Mouse (Mus musculus): Measurements from ENCODE around the gene Tmem104.

Tmem104 gene

DNA sequence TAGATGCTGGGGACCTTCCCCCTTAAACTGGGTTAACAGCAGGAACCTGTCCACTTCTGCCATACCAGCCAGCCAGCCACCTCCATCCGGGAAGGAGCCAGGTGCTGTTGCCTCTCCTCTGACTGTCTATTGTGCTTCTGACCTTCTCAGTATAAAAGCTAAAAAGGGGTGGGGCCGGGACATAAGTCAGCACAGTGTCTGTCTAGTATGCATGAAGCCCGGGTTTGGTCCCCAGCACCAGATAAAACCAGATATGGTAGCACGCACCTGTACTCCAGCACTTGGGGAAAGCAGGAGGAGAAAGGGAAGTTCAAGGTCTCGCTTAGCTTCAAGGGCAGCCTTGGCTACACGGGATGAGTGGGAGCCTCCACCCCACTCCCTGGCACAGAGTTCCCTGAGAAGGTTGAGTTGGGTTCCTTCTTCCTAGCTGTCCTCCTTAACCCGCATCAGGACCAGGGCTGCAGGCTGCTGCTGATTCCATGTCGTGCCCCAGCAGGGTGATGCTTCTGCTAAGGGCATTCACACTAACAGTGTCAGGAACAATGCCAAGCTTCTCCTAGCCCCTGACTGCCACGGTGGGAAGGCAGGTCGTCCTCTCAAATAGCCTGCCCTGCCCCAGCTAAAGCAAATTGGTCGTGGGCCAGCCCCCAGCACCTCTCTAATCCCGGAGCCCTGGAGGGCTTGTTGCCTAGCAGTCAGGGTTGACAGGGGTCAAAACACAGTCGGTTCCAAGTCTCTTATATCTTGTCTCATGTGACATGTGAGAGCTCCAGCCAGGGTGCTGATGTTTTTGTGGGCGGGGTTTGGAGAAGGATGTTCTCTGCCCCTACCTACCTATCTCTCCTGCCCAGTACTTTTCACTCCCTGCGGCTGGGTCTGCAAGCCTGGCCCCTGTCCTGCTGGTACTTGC lies 42.0 kb downstream of the Tmem104 start:
- DNase-seq (ENCODE audit: low spot score in 2 of 2): no peak

DNA sequence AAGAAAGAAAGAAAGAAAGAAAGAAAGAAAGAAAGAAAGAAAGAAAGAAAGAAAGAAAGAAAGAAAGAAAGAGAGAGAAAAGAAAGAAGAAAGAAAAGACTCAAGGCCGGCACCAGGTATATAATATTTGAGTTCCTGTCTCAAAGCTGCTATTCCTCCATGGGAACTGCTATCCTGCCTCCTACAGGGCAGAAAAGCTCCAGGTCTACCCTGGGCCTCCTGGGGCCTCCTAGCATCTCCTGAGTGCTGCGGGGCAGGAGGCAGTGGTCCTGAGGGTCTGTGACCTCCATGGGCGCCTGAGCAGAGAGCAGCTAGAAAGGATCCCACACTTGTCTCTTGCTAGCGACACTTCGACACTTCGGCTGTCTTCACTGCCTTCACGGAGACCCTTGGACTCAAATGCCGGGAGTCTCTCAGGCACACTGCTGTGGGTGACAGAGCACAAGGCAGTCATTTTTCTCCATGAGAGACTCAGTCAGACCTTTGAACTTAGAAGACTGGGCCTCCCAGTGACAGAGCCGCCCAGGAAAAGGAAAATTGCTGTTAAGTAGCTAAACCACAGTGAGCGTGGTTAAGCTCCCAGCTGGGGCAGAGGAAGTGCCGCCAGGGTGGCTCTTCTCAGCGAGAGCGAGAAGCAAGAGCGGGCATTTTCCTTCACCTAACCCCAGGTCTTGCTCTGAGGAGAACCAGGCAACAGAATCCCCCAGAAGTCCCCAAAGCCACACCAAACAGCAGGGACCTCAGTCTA lies 44.1 kb downstream of the Tmem104 start:
- peak; percentile 54 to 58 for DNase-seq (ENCODE audit: low spot score in 2 of 2)

DNA sequence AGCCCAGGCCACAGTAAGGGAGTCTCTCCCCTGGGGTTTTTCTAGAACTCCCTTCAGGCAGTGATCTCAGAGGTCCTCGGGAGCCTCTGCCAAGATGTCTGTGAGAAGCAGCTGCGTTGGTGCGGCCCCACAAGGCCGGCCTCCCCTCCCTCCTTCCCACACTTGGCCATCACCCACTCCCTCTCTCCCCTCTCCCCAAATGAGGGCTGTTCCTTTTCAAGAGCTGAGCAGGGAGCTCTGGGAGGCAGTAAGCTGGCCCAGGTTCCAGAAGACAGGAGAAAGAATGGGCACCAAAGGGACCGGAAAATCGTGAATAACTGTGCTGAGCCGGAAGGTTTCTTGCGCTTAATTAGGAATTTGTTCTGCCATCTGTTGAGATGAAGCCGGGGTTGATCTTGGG lies 44.6 kb downstream of the Tmem104 start:
- DNase-seq (ENCODE audit: low spot score in 2 of 2): no peak

DNA sequence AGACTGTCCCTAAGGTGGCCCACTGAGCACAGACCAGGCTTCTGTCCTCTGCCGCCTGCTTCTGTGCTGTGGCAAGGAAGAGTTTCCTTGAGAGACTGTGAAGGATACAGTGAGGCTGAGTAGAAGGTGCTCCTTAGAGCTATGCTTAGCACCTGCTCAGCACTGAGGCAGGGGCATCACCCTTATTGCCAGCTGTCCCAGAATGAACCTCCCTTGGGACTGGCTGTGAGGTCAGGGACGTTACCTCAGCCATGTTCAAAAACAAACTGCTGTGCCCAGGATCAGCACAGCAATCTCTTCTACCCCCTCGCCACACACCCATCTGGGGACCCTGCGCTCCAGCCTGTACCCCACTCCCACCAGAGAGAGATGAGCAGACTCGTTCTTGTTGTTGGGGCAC lies 45.6 kb downstream of the Tmem104 start:
- DNase-seq (ENCODE audit: low spot score in 2 of 2): no peak

- DNase-seq (ENCODE audit: low spot score in 2 of 2): no peak
Measured at GRCm38 (mm10) chr11:115233526-115234290, 46.4 kb downstream of the Tmem104 start.

DNA sequence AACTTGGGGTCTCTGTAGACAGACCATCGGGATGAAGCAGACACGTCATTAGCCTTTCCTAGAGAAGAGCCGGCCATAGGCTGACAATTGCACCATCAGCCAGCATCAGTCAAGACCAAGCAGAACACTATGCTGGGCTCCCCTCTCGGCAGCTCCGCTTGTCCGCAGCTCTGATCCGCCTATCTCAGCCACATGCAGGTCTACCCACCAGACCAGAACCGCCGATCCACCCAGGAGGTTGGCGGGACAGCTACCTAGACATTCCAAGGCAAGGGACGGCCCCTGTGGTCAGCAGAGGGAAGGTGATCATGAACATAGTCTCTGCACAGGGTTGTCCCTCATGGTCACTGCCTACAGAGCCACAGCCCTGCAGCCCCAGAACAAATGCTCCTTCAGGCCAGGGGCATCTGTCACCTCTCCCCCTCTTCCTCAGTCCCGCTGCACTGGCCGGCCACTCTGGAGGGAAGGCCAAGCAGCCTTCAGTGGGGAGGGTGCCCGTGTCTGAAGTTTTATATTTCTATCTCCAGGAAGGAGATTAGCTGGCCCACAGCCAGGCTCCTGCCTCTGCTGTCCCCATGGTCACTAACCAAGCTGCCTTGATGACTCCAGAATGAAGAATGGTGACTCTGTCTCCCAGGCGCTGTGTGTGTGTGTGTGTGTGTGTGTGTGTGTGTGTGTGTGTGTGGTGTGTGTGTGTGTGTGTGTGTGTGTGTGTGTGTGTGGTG lies 47.2 kb downstream of the Tmem104 start:
- no peak for DNase-seq (ENCODE audit: low spot score in 2 of 2)

- DNase-seq (ENCODE audit: low spot score in 2 of 2): no peak
Measured at GRCm38 (mm10) chr11:115236570-115236969, 49.3 kb downstream of the Tmem104 start.

- no peak for DNase-seq (ENCODE audit: low spot score in 2 of 2)
Measured at GRCm38 (mm10) chr11:115241402-115241801, 54.1 kb downstream of the Tmem104 start.

- DNase-seq (ENCODE audit: low spot score in 2 of 2): no peak
Measured at GRCm38 (mm10) chr11:115242746-115243145, 55.5 kb downstream of the Tmem104 start.

- DNase-seq (ENCODE audit: low spot score in 2 of 2): no peak
Measured at GRCm38 (mm10) chr11:115243783-115244182, 56.5 kb downstream of the Tmem104 start.

- no peak for DNase-seq (ENCODE audit: low spot score in 2 of 2)
Measured at GRCm38 (mm10) chr11:115244840-115245239, 57.6 kb downstream of the Tmem104 start.

GRCm38 (mm10) chr11:115246386-115246785 lies 59.1 kb downstream of the Tmem104 start:
- DNase-seq (ENCODE audit: low spot score in 2 of 2): no peak

- no peak for DNase-seq (ENCODE audit: low spot score in 2 of 2)
Measured at GRCm38 (mm10) chr11:115247240-115247639, 60.0 kb downstream of the Tmem104 start.

DNA sequence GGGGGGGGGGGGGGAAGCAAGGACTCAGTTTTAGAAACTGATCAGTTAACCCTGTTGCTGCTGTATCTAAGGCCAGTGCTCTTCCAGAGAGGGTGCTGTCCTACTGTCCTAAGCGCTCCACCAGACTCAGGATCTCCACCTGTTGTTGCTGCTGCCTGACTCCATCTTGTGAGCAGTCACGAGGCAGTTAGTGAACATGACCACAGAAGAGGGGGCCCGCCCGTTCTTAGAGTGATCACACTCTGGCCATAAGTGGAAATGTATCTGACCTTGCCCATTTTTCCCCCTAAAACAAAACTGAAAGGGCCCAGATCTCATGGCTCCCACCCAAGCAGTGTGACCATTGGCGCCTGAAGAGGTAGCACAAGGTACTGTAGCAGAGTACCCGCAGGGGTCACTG lies 60.7 kb downstream of the Tmem104 start:
- no peak for DNase-seq (ENCODE audit: low spot score in 2 of 2)

GRCm38 (mm10) chr11:115249721-115250404 lies 62.6 kb downstream of the Tmem104 start:
- no peak for DNase-seq (ENCODE audit: low spot score in 2 of 2)

- DNase-seq (ENCODE audit: low spot score in 2 of 2): no peak
Measured at GRCm38 (mm10) chr11:115250405-115251090, 63.3 kb downstream of the Tmem104 start.

- DNase-seq (ENCODE audit: low spot score in 2 of 2): no peak
Measured at GRCm38 (mm10) chr11:115251258-115251657, 64.0 kb downstream of the Tmem104 start.

DNA sequence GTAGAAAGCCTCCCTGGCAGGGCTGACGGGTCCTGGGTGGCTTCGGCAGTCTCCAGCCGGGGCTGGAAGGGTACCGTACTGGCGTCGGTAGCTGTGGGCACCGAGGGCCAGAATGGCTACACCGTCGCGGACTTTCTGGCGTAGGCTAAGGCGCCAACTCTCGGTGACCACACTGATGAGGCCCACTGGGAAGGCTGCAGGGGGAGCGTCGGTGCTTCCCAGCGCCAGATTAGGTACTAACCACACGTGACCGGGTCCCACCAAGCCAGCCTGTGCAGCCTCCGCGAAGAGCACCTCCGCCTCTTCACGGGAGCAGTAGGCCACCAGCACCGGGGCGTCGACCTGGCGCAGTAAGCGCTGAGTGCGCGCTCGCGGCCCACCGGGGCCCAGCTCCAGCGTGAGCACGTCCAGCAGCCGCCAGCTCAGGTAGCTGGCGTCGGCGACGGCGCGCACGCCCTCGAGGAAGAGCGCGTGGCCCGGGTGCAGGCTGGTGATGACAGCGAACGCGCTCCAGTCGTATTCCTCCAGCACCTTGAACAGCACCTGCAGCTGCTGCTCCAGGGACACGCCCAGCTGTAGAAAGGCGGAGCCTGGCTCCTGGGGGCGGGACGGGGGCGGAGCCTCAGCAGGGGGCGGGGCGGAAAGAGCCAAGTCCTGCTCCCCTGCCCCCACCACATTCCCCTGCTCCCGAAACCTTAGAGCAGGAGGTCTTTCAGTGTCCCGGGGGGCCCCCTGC lies 70.7 kb downstream of the Tmem104 start:
- DNase-seq (ENCODE audit: low spot score in 2 of 2): no peak

GRCm38 (mm10) chr11:115259134-115259533 lies 71.8 kb downstream of the Tmem104 start:
- DNase-seq (ENCODE audit: low spot score in 2 of 2): no peak

- DNase-seq (ENCODE audit: low spot score in 2 of 2): no peak
Measured at GRCm38 (mm10) chr11:115262954-115263353, 75.7 kb downstream of the Tmem104 start.

Measured in spleen, postnatal 36 days (tissue).